Mouse (Mus musculus) liver, embryonic 16.5 days (tissue): ENCODE data around the gene Galk2. TPM values are rescaled to one million over a fixed set of nuclear protein-coding genes. Genes with fewer than 3 reads are reported as not detected.

ENCODE experiments used
- ATAC-seq: fragments of 200-750 bp; cut with Nextera tagmentation; 2 replicates; pipeline ENCODE4 v1.8.0; 2017; ENCODE audit warnings: low read depth, mild to moderate bottlenecking, moderate number of reproducible peaks, moderate library complexity
- H3K27ac ChIP-seq: fragments of 300-500 bp; sonication (generic); 2 replicates; pipeline ENCODE4 v1.5.1; 2014; ENCODE audit warnings: mild to moderate bottlenecking, low read length
- H3K27me3 ChIP-seq: fragments of 300-500 bp; sonication (generic); 2 replicates; pipeline ENCODE4 v1.6.1; 2014; ENCODE audit warnings: low read depth, low read length, mixed read lengths; ENCODE audit not compliant: control insufficient read depth, insufficient read depth
- H3K36me3 ChIP-seq: fragments of 300-500 bp; sonication (generic); 2 replicates; pipeline ENCODE4 v1.6.1; 2014; ENCODE audit warnings: mild to moderate bottlenecking; ENCODE audit not compliant: control insufficient read depth, insufficient read depth
- H3K4me1 ChIP-seq: fragments of 300-500 bp; sonication (generic); 2 replicates; pipeline ENCODE4 v1.6.1; 2014; ENCODE audit warnings: low read depth, low read length, mixed read lengths; ENCODE audit not compliant: control insufficient read depth
- H3K4me2 ChIP-seq: fragments of 300-500 bp; sonication (generic); 2 replicates; pipeline ENCODE4 v1.6.1; 2014; ENCODE audit warnings: low read depth, low read length, mixed read lengths
- H3K4me3 ChIP-seq: fragments of 300-500 bp; sonication (generic); 2 replicates; pipeline ENCODE4 v1.5.1; 2014; ENCODE audit warnings: low read depth, mild to moderate bottlenecking, low read length
- H3K9ac ChIP-seq: fragments of 300-500 bp; sonication (generic); 2 replicates; pipeline ENCODE4 v1.6.1; 2014; ENCODE audit warnings: low read depth, low read length
- H3K9me3 ChIP-seq: fragments of 300-500 bp; sonication (generic); replicated peaks from 2 replicates; pipeline ENCODE4 v1.6.1; 2016; ENCODE audit warnings: low read length; ENCODE audit not compliant: control insufficient read depth
- WGBS: fragments of 180-500 bp; shearing (Covaris S2); extraction: QIAGEN DNeasy Blood & Tissue Kit; methylation state at CpG from one replicate; pipeline ENCODE4 v1.1.7; 2014; ENCODE audit not compliant: insufficient replicate concordance; 5-methylcytosine and 5-hydroxymethylcytosine counted together
- polyA plus RNA-seq: library from polyadenylated mRNA; unstranded; fragments of >200 nt; fragmentation: Nextera tagmentation; extraction: Ambion mirVana; gene quantifications from 2 replicates; pipeline ENCODE4 v1.2.1, GENCODE M21; 2015

Galk2 gene
- polyA plus RNA-seq, 1 experiment from 2014 or later = 9.4 TPM

- no peak for ATAC-seq
- Histone ChIP-seq H3K36me3 (no peaks in the 10 kb centered on the region), H3K4me3 (no peak overlapping the region), H3K27me3 (no peaks in the 10 kb centered on the region), H3K9ac (no peak overlapping the region), H3K4me1 (no peaks in the 10 kb centered on the region), H3K27ac (no peak overlapping the region), H3K9me3 (no peaks in the 10 kb centered on the region), H3K4me2 (no peak overlapping the region)
These were observed 55.8 kb downstream of the Galk2 start for GRCm38 (mm10) chr2:125914713-125915112.

- WGBS = 65% methylated on average over 11 of the region's 11 CpGs
- no peak overlapping the region for H3K4me2 ChIP-seq
- no peak overlapping the region for H3K4me3 ChIP-seq
- H3K4me1 ChIP-seq = no peaks in the 10 kb centered on the region
- no peak for ATAC-seq
- no peaks in the 10 kb centered on the region for H3K27me3 ChIP-seq
- H3K27ac ChIP-seq = no peak overlapping the region
- H3K36me3 ChIP-seq = no peaks in the 10 kb centered on the region
- H3K9me3 ChIP-seq = no peaks in the 10 kb centered on the region
- no peak overlapping the region for H3K9ac ChIP-seq
These were observed 57.9 kb downstream of the Galk2 start for GRCm38 (mm10) chr2:125916652-125917296.

- Histone ChIP-seq H3K4me1 (no peaks in the 10 kb centered on the region), H3K9me3 (no peaks in the 10 kb centered on the region), H3K4me3 (no peak overlapping the region), H3K27me3 (no peaks in the 10 kb centered on the region), H3K4me2 (no peak overlapping the region), H3K9ac (no peak overlapping the region), H3K27ac (no peak overlapping the region), H3K36me3 (no peaks in the 10 kb centered on the region)
- no peak for ATAC-seq
- WGBS = 81% methylated on average over 3 of the region's 3 CpGs
These were observed 58.4 kb downstream of the Galk2 start for GRCm38 (mm10) chr2:125917297-125917679.

GRCm38 (mm10) chr2:125921273-125921672 is 62.4 kb downstream of the Galk2 start:
- ATAC-seq = no peak

GRCm38 (mm10) chr2:125922149-125922548 is 63.2 kb downstream of the Galk2 start:
- ATAC-seq = no peak
- 80% methylated on average over 5 of the region's 5 CpGs for WGBS
- H3K9ac ChIP-seq = no peak overlapping the region
- H3K4me3 ChIP-seq = no peak overlapping the region
- no peak overlapping the region for H3K4me2 ChIP-seq
- H3K4me1 ChIP-seq = no peaks in the 10 kb centered on the region
- no peaks in the 10 kb centered on the region for H3K27me3 ChIP-seq
- no peaks in the 10 kb centered on the region for H3K36me3 ChIP-seq
- no peaks in the 10 kb centered on the region for H3K9me3 ChIP-seq
- no peak overlapping the region for H3K27ac ChIP-seq

More at GRCm38 (mm10) chr2:125921273-125921672, 62.4 kb downstream of the Galk2 start:
- 60% methylated on average over 5 of the region's 5 CpGs for WGBS
- no peak overlapping the region for H3K4me2 ChIP-seq
- no peak overlapping the region for H3K27ac ChIP-seq
- H3K4me3 ChIP-seq = no peak overlapping the region
- no peaks in the 10 kb centered on the region for H3K27me3 ChIP-seq
- no peaks in the 10 kb centered on the region for H3K4me1 ChIP-seq
- no peaks in the 10 kb centered on the region for H3K36me3 ChIP-seq
- H3K9ac ChIP-seq = no peak overlapping the region
- H3K9me3 ChIP-seq = no peaks in the 10 kb centered on the region

GRCm38 (mm10) chr2:125922877-125923276 is 64.0 kb downstream of the Galk2 start:
- no peaks in the 10 kb centered on the region for H3K27me3 ChIP-seq
- no peak overlapping the region for H3K9ac ChIP-seq
- no peak for ATAC-seq
- no peaks in the 10 kb centered on the region for H3K4me1 ChIP-seq
- no peaks in the 10 kb centered on the region for H3K36me3 ChIP-seq
- WGBS = 39% methylated on average over 4 of the region's 4 CpGs
- no peak overlapping the region for H3K4me3 ChIP-seq
- H3K27ac ChIP-seq = no peak overlapping the region
- H3K9me3 ChIP-seq = no peaks in the 10 kb centered on the region
- no peak overlapping the region for H3K4me2 ChIP-seq

- 68% methylated on average over 5 of the region's 5 CpGs for WGBS
- Histone ChIP-seq H3K9ac (no peak overlapping the region), H3K27me3 (no peaks in the 10 kb centered on the region), H3K36me3 (no peaks in the 10 kb centered on the region), H3K4me3 (no peak overlapping the region), H3K27ac (no peak overlapping the region), H3K4me1 (no peaks in the 10 kb centered on the region), H3K9me3 (no peaks in the 10 kb centered on the region), H3K4me2 (no peak overlapping the region)
- no peak for ATAC-seq
These were observed 64.4 kb downstream of the Galk2 start for GRCm38 (mm10) chr2:125923346-125923745.

- Histone ChIP-seq H3K36me3 (no peaks in the 10 kb centered on the region), H3K27me3 (no peaks in the 10 kb centered on the region), H3K27ac (no peak overlapping the region), H3K4me1 (no peaks in the 10 kb centered on the region), H3K4me2 (no peak overlapping the region), H3K9me3 (no peaks in the 10 kb centered on the region), H3K9ac (no peak overlapping the region), H3K4me3 (no peak overlapping the region)
- WGBS = 34% methylated on average over 1 of the region's 1 CpGs
- no peak for ATAC-seq
These were observed 65.6 kb downstream of the Galk2 start for GRCm38 (mm10) chr2:125924554-125924953.

GRCm38 (mm10) chr2:125925081-125925480 is 66.2 kb downstream of the Galk2 start:
- WGBS = 61% methylated on average over 3 of the region's 3 CpGs
- Histone ChIP-seq H3K4me3 (no peak overlapping the region), H3K27ac (no peak overlapping the region), H3K9ac (no peak overlapping the region), H3K27me3 (no peaks in the 10 kb centered on the region), H3K4me1 (no peaks in the 10 kb centered on the region), H3K4me2 (no peak overlapping the region), H3K9me3 (no peaks in the 10 kb centered on the region), H3K36me3 (no peaks in the 10 kb centered on the region)
- no peak for ATAC-seq
